Mouse (Mus musculus): ENCODE data around the gene Gm21866.
"Not testable (repeated sequence)": the region's sequence is repeated elsewhere in the genome, so short reads cannot be mapped to it uniquely, and the experiment has no call there.

Gene Gm21866

DNA sequence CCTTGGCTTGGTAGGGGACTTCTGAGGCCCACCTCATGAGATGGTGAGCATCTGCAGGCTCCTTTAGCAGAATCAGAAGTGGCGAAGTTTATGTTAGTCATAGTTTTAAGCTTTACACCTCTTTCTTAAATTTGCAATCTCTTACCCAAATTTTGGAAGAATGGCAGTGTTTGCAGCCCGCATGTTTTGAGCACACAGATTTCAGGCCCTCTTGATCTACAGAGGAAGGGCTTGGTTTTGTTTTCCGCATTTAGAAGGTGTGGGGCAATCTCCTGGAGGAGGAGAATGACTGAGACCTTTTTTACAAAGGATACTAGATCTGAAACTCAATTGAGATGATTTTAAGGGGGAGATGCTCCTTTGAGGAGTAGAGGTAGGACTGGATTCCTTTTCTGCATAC is at the start of gene Gm21866:
Gm21866 (minus strand) TSS at position 101 of the 400 bp plus-strand sequence.
- not testable (repeated sequence) for DNase-seq (ENCODE audit: low spot score)

GRCm38 (mm10) chrY:13493726-13494125 is 28.3 kb upstream of the Gm21866 start, which contains the start of gene Gm20773:
Gene Gm20773, plus strand, starts transcription at chrY:13494026.
- DNase-seq (ENCODE audit: low spot score) = not testable (repeated sequence)
